Comparison of ENCODE assay signal across 8 mouse cellular contexts in the genomic region with DNA sequence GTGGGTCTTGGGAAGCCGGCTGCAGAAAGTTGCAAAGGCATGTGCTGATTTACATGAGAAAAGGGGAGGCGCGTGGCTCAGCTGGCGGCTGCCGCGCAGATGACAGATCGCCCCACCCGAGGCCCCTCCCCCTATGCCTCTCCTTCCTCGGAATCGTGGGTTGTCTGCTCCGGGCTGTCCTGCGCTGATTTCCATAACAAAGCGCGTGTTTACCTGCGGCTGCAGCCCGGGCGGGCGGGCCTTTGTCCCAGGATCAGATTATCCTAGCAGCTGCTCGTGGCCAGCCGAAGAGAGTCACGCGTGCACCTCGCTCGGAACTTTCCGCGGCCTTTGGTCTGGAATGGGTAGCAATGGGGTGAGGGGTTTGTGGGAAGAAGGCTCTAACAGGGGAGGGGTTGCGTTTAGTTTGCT. TPM values are rescaled to one million over a fixed set of nuclear protein-coding genes. Genes with fewer than 3 reads are reported as not detected.
DNase-seq lines count a peak whose midpoint lies in the region; ATAC-seq and TF ChIP-seq lines count a peak whose summit lies in the region.

No protein-coding gene starts in this region.

- H3K9ac ChIP-seq in stomach, postnatal 0 days (ENCODE audit: low read length): peak overlapping the region; percentile 53

- no peak for TF ChIP-seq CTCF in stomach, postnatal 0 days (IDR thresholded peaks at IDR 0.05; ENCODE audit: low read depth)

- peak; percentile 62 for DNase-seq in urinary bladder, postnatal 14 days (ENCODE audit: low spot score)
- DNase-seq in urinary bladder, adult 2 months (ENCODE audit: low spot score): no peak
- DNase-seq in embryonic facial prominence, embryonic 10.5 days (ENCODE audit: low spot score): peak; percentile 74
- peak; percentile 87 for DNase-seq in hindbrain, embryonic 10.5 days (ENCODE audit: low spot score)
- peak; percentile 48 for DNase-seq in left cerebral cortex, postnatal 4 days
- peak; percentile 79 for DNase-seq in stomach, postnatal 0 days (ENCODE audit: low spot score)
- no peak for DNase-seq in spleen, adult 12 weeks (ENCODE audit: low spot score)

- H3K4me3 ChIP-seq in embryonic facial prominence, embryonic 10.5 days: peak overlapping the region; percentile 59
- H3K4me3 ChIP-seq in hindbrain, embryonic 10.5 days: peak overlapping the region; percentile 82
- H3K4me3 ChIP-seq in stomach, postnatal 0 days (ENCODE audit: low read depth, low read length): peak overlapping the region; percentile 44

- WGBS in embryonic facial prominence, embryonic 10.5 days: under 1% methylated on average over 27 of the region's 27 CpGs
- under 1% methylated on average over 27 of the region's 27 CpGs for WGBS in hindbrain, embryonic 10.5 days
- WGBS in stomach, postnatal 0 days: under 1% methylated on average over 27 of the region's 27 CpGs

- peaks cover 91% of the 10 kb centered on the region for H3K27me3 ChIP-seq in embryonic facial prominence, embryonic 10.5 days (replicated peaks; ENCODE audit: low read depth, poor library complexity, severe bottlenecking)
- peaks cover 87% of the 10 kb centered on the region for H3K27me3 ChIP-seq in hindbrain, embryonic 10.5 days (ENCODE audit: insufficient read depth, poor library complexity, severe bottlenecking)
- H3K27me3 ChIP-seq in stomach, postnatal 0 days (ENCODE audit: control insufficient read depth, insufficient read depth, low read length): no peaks in the 10 kb centered on the region

- H3K27ac ChIP-seq in embryonic facial prominence, embryonic 10.5 days (replicated peaks): peak overlapping the region; percentile 74
- H3K27ac ChIP-seq in hindbrain, embryonic 10.5 days: peak overlapping the region; percentile 98
- H3K27ac ChIP-seq in stomach, postnatal 0 days (replicated peaks): peak overlapping the region; percentile 63

- H3K36me3 ChIP-seq in embryonic facial prominence, embryonic 10.5 days (replicated peaks): no peaks in the 10 kb centered on the region
- no peaks in the 10 kb centered on the region for H3K36me3 ChIP-seq in hindbrain, embryonic 10.5 days
- H3K36me3 ChIP-seq in stomach, postnatal 0 days (ENCODE audit: control insufficient read depth, insufficient read depth, low read length): no peaks in the 10 kb centered on the region

- H3K4me1 ChIP-seq in embryonic facial prominence, embryonic 10.5 days: peaks cover 69% of the 10 kb centered on the region
- peaks cover 77% of the 10 kb centered on the region for H3K4me1 ChIP-seq in hindbrain, embryonic 10.5 days (replicated peaks)
- no peaks in the 10 kb centered on the region; the same call in 1 of the 2 replicates for H3K4me1 ChIP-seq in stomach, postnatal 0 days (replicated peaks; ENCODE audit: control insufficient read depth, insufficient read depth)

- H3K4me2 ChIP-seq in stomach, postnatal 0 days (replicated peaks; ENCODE audit: low read depth): peak overlapping the region; percentile 72

- intact Hi-C loops in left cerebral cortex, postnatal 4 days (cut with DNase I): no loop called here

- H3K9me3 ChIP-seq in embryonic facial prominence, embryonic 10.5 days: 0 out of 2 replicates have a peak, but pooled peaks cover 2% of the 10 kb centered on the region
- H3K9me3 ChIP-seq in hindbrain, embryonic 10.5 days: no peaks in the 10 kb centered on the region
- no peaks in the 10 kb centered on the region for H3K9me3 ChIP-seq in stomach, postnatal 0 days (ENCODE audit: control insufficient read depth, low read length)

- no peak for TF ChIP-seq EP300 in stomach, postnatal 0 days (optimal IDR thresholded peaks at IDR 0.05)

- peak; percentile 37; the same call in 1 of the 2 replicates for ATAC-seq in megakaryocyte progenitor cell, adult 5-6 weeks (replicated peaks; ENCODE audit: poor library complexity)
- peak; percentile 80 for ATAC-seq in stomach, postnatal 0 days (ENCODE audit: low FRiP score, low TSS enrichment)

RNA-seq across cellular contexts. Expression of a gene that starts 4.0 kb away (rescaled TPM):
- 8.7 and 9.4 TPM in 2 replicates for polyA plus RNA-seq in urinary bladder, adult 2 months (2012; rRNA removed)
- polyA plus RNA-seq in embryonic facial prominence, embryonic 10.5 days (2016; fragmentation: Nextera tagmentation; extraction: Ambion mirVana): 13.2 and 22.1 TPM in 2 replicates
- polyA plus RNA-seq in hindbrain, embryonic 10.5 days (2016; fragmentation: Nextera tagmentation; extraction: Ambion mirVana): 67.6 and 90.9 TPM in 2 replicates
- 10 to 100 TPM; 18.9 to 20.8 TPM for total RNA-seq in left cerebral cortex, postnatal 4 days (2021)
- total RNA-seq in megakaryocyte progenitor cell, adult 5-6 weeks (2015): not detected in 2 replicates
- total RNA-seq in megakaryocyte progenitor cell, adult 5-6 weeks (2017): 0.24 TPM in 1 of 2 replicates, not detected in the other
- 3.5 and 4.4 TPM in 2 replicates for polyA plus RNA-seq in stomach, postnatal 0 days (2015; fragmentation: Nextera tagmentation; extraction: Ambion mirVana)

RNA-seq across cellular contexts. Expression of a gene that starts 15.4 kb away (rescaled TPM):
- 16.9 and 18.1 TPM in 2 replicates for polyA plus RNA-seq in urinary bladder, adult 2 months (2012; rRNA removed)
- 26.9 and 27.3 TPM in 2 replicates for polyA plus RNA-seq in embryonic facial prominence, embryonic 10.5 days (2016; fragmentation: Nextera tagmentation; extraction: Ambion mirVana)
- polyA plus RNA-seq in hindbrain, embryonic 10.5 days (2016; fragmentation: Nextera tagmentation; extraction: Ambion mirVana): 28.0 and 30.7 TPM in 2 replicates
- total RNA-seq in left cerebral cortex, postnatal 4 days (2021): 10 to 100 TPM; 39.8 to 40.4 TPM
- 9.7 and 13.1 TPM in 2 replicates for total RNA-seq in megakaryocyte progenitor cell, adult 5-6 weeks (2015)
- total RNA-seq in megakaryocyte progenitor cell, adult 5-6 weeks (2017): 12.2 and 13.4 TPM in 2 replicates
- polyA plus RNA-seq in stomach, postnatal 0 days (2015; fragmentation: Nextera tagmentation; extraction: Ambion mirVana): 10.0 and 12.1 TPM in 2 replicates

Comparison
In these comparisons a context has a peak if more than half of its experiments do, and no peak if none do; other contexts are left out.
1. DNase-seq: peak in urinary bladder, postnatal 14 days (single experiment), embryonic facial prominence, embryonic 10.5 days (single experiment), hindbrain, embryonic 10.5 days (single experiment), left cerebral cortex, postnatal 4 days (single experiment) and stomach, postnatal 0 days (single experiment); none in urinary bladder, adult 2 months (single experiment) and spleen, adult 12 weeks (single experiment).
2. Peak in every context shown above with its lines, with median percentiles within 50 percentile points of each other: H3K27ac ChIP-seq and H3K4me3 ChIP-seq.